Mouse (Mus musculus): ENCODE measurements around the gene Tbc1d5. TPM values are rescaled to one million over a fixed set of nuclear protein-coding genes. Genes with fewer than 3 reads are reported as not detected.

Tbc1d5 gene
- total and polyA plus RNA-seq, 3 experiments: 6.6 to 13.9 (median 7.7) TPM

DNA sequence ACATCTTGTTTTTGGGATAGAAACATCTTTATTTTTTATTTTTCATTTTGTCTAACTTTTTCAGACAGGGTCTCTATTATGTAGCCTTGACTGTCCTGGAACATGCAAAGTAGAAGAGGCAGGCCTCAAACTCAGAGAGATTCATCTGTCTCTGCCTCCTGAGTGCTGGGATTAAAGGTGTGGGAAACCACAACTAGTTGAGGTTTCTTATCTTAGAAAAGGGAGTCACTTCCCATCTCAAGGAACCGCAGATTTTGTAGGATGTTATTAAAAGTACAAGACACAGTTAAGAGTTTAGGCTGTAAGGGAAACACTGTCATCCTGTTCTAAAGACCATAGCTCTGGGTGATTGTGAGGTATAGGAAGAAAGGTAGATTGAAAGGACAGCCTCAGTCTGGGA, 373.5 kb downstream of the Tbc1d5 start:
- H3K9me3 ChIP-seq (replicated peaks; ENCODE audit: low read length): no peaks in the 10 kb centered on the region
- no peak for DNase-seq (ENCODE audit: extremely low read depth)
- no peaks in the 10 kb centered on the region for H3K79me2 ChIP-seq (replicated peaks; ENCODE audit: control insufficient read depth, extremely low read depth, insufficient read depth, poor library complexity, severe bottlenecking)
- H3K27me3 ChIP-seq (replicated peaks): no peaks in the 10 kb centered on the region
- no peak overlapping the region for H3K4me2 ChIP-seq (ENCODE audit: insufficient read depth, low read depth, poor library complexity, severe bottlenecking)
- TF ChIP-seq USF2 (conservative IDR thresholded peaks at IDR 0.05; ENCODE audit: low read depth, low read length) (no peak), TBP (conservative IDR thresholded peaks at IDR 0.05; ENCODE audit: low read depth, low read length) (no peak), MEF2A (IDR thresholded peaks at IDR 0.05; ENCODE audit: borderline replicate concordance, low read depth, low read length) (no peak), NRF1 (IDR thresholded peaks at IDR 0.05; ENCODE audit: low read depth, low read length) (no peak), JUND (conservative IDR thresholded peaks at IDR 0.05; ENCODE audit: low read depth, low read length) (no peak), EP300 (IDR thresholded peaks at IDR 0.05; ENCODE audit: low read length) (no peak), SMC3 (IDR thresholded peaks at IDR 0.05; ENCODE audit: low read depth, low read length) (no peak), ZMIZ1 (IDR thresholded peaks at IDR 0.05; ENCODE audit: low read depth, low read length) (no peak), SIN3A (IDR thresholded peaks at IDR 0.05; ENCODE audit: low read length) (no peak), ZNF384 (IDR thresholded peaks at IDR 0.05; ENCODE audit: low read depth, low read length) (no peak), MAZ (IDR thresholded peaks at IDR 0.05; ENCODE audit: low read depth, low read length) (no peak)
- H3K9ac ChIP-seq (ENCODE audit: insufficient read depth, low read depth): no peak overlapping the region
- no peaks in the 10 kb centered on the region for H3K4me1 ChIP-seq (ENCODE audit: control insufficient read depth in 1 of 2, insufficient read depth in 2 of 2)
- H3K36me3 ChIP-seq (replicated peaks in 1 of 2; ENCODE audit: control insufficient read depth in 1 of 2, insufficient read depth in 1 of 2, low read length in 1 of 2): peaks cover 0 to 7% of the 10 kb centered on the region in 2 experiments
- no peak overlapping the region for H3K27ac ChIP-seq (ENCODE audit: insufficient read depth, low read depth)
- no peak overlapping the region for H3K4me3 ChIP-seq (replicated peaks in 1 of 3; ENCODE audit: low read depth in 2 of 3, low read length in 2 of 3, poor library complexity in 1 of 3)
- dilution Hi-C loops (cut with MboI; ENCODE audit: extremely low pct_ligation_motif_present, extremely low pct_unique_long_range_greater_than_20kb, low sequenced_read_pairs): no loop called here
- in situ Hi-C loops (cut with MboI; ENCODE audit: low pct_ligation_motif_present, low pct_unique_long_range_greater_than_20kb, low sequenced_read_pairs): loop anchor here (25.0 kb wide), 1 partner anchor 482 kb away; no protein-coding TSS in a partner anchor

DNA sequence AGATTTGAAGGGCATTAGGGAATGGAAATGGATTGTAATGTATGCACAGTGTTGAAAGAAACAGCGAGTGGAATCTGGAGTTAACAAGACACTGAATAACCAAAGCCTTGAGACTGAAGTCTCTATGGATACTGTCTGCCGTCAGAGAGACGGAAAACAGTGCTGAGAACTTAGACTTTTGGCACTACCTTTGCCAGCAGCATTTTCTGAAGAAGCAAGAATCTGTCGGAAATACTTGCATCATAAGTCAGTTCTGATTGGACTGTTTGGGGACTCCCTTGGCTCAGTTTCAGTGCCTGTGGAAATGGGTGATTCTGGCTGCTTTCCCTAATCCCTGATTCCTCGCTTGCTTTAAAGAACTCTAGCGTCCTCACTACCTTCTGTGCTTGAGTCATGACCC, 375.9 kb downstream of the Tbc1d5 start:
- no peak overlapping the region for H3K27ac ChIP-seq (ENCODE audit: insufficient read depth, low read depth)
- dilution Hi-C loops (cut with MboI; ENCODE audit: extremely low pct_ligation_motif_present, extremely low pct_unique_long_range_greater_than_20kb, low sequenced_read_pairs): no loop called here
- H3K36me3 ChIP-seq (replicated peaks in 1 of 2; ENCODE audit: control insufficient read depth in 1 of 2, insufficient read depth in 1 of 2, low read length in 1 of 2): peaks cover 0 to 9% of the 10 kb centered on the region in 2 experiments
- no peak overlapping the region for H3K4me3 ChIP-seq (replicated peaks in 1 of 3; ENCODE audit: low read depth in 2 of 3, low read length in 2 of 3, poor library complexity in 1 of 3)
- TF ChIP-seq RAD21 (IDR thresholded peaks at IDR 0.05; ENCODE audit: low read depth, low read length) (no peak), SIN3A (IDR thresholded peaks at IDR 0.05; ENCODE audit: low read length) (no peak), BHLHE40 (IDR thresholded peaks at IDR 0.05; ENCODE audit: low read depth, low read length) (no peak), ZMIZ1 (IDR thresholded peaks at IDR 0.05; ENCODE audit: low read depth, low read length) (no peak), TCF12 (IDR thresholded peaks at IDR 0.05; ENCODE audit: low read depth, low read length) (no peak), USF2 (conservative IDR thresholded peaks at IDR 0.05; ENCODE audit: low read depth, low read length) (no peak), HCFC1 (IDR thresholded peaks at IDR 0.05; ENCODE audit: low read depth, low read length) (no peak), MXI1 (IDR thresholded peaks at IDR 0.05; ENCODE audit: low read depth, low read length) (no peak)
- H3K4me2 ChIP-seq (ENCODE audit: insufficient read depth, low read depth, poor library complexity, severe bottlenecking): no peak overlapping the region
- no peak overlapping the region for H3K9ac ChIP-seq (ENCODE audit: insufficient read depth, low read depth)
- H3K9me3 ChIP-seq (replicated peaks; ENCODE audit: low read length): no peaks in the 10 kb centered on the region
- H3K27me3 ChIP-seq (replicated peaks): no peaks in the 10 kb centered on the region
- H3K4me1 ChIP-seq (ENCODE audit: control insufficient read depth in 1 of 2, insufficient read depth in 2 of 2): no peaks in the 10 kb centered on the region
- DNase-seq (ENCODE audit: extremely low read depth): no peak
- in situ Hi-C loops (cut with MboI; ENCODE audit: low pct_ligation_motif_present, low pct_unique_long_range_greater_than_20kb, low sequenced_read_pairs): loop anchor here (25.0 kb wide), 1 partner anchor 484 kb away; no protein-coding TSS in a partner anchor
- H3K79me2 ChIP-seq (replicated peaks; ENCODE audit: control insufficient read depth, extremely low read depth, insufficient read depth, poor library complexity, severe bottlenecking): no peaks in the 10 kb centered on the region
